Mouse (Mus musculus): ENCODE data around the gene Ccdc114. TPM values are rescaled to one million over a fixed set of nuclear protein-coding genes. Genes with fewer than 3 reads are reported as not detected.
"Not testable (repeated sequence)": the region's sequence is repeated elsewhere in the genome, so short reads cannot be mapped to it uniquely, and the experiment has no call there.

Ccdc114 gene
- total RNA-seq, 1 experiment from 2014 or later = 3.2 TPM

GRCm38 (mm10) chr7:45917004-45917704, 6.7 kb upstream of the Ccdc114 start:
- ATAC-seq (replicated peaks; ENCODE audit: low read depth, poor library complexity, severe bottlenecking) = no peak

GRCm38 (mm10) chr7:45917926-45918325, 5.9 kb upstream of the Ccdc114 start:
- no peak for ATAC-seq (replicated peaks; ENCODE audit: low read depth, poor library complexity, severe bottlenecking)

GRCm38 (mm10) chr7:45919083-45919671, 4.7 kb upstream of the Ccdc114 start:
- ATAC-seq (replicated peaks; ENCODE audit: low read depth, poor library complexity, severe bottlenecking) = no peak

- no peak for ATAC-seq (replicated peaks; ENCODE audit: low read depth, poor library complexity, severe bottlenecking)
Measured at GRCm38 (mm10) chr7:45919761-45920160, 4.1 kb upstream of the Ccdc114 start.

GRCm38 (mm10) chr7:45920583-45921241, 3.2 kb upstream of the Ccdc114 start:
- no peak for ATAC-seq (replicated peaks; ENCODE audit: low read depth, poor library complexity, severe bottlenecking)

GRCm38 (mm10) chr7:45921242-45921621, 2.6 kb upstream of the Ccdc114 start, which contains the start of gene Emp3:
Emp3 (minus strand) TSS chr7:45921404.
- peak; percentile 20 for ATAC-seq (replicated peaks; ENCODE audit: low read depth, poor library complexity, severe bottlenecking)

GRCm38 (mm10) chr7:45921950-45922600, 1.8 kb upstream of the Ccdc114 start:
- ATAC-seq (replicated peaks; ENCODE audit: low read depth, poor library complexity, severe bottlenecking) = no peak

- ATAC-seq (replicated peaks; ENCODE audit: low read depth, poor library complexity, severe bottlenecking) = peak; percentile 62
Measured at GRCm38 (mm10) chr7:45922928-45923761, 727 bp upstream of the Ccdc114 start.

- no peak for ATAC-seq (replicated peaks; ENCODE audit: low read depth, poor library complexity, severe bottlenecking)
Measured at GRCm38 (mm10) chr7:45924429-45924816, 551 bp downstream of the Ccdc114 start.

- no peak for ATAC-seq (replicated peaks; ENCODE audit: low read depth, poor library complexity, severe bottlenecking)
Measured at GRCm38 (mm10) chr7:45928626-45929295, 4.9 kb downstream of the Ccdc114 start.

- no peak for ATAC-seq (replicated peaks; ENCODE audit: low read depth, poor library complexity, severe bottlenecking)
Measured at GRCm38 (mm10) chr7:45929688-45930087, 5.8 kb downstream of the Ccdc114 start.

- ATAC-seq (replicated peaks; ENCODE audit: low read depth, poor library complexity, severe bottlenecking) = not testable (repeated sequence)
Measured at GRCm38 (mm10) chr7:45933766-45934165, 9.9 kb downstream of the Ccdc114 start.

GRCm38 (mm10) chr7:45935114-45935513, 11.2 kb downstream of the Ccdc114 start:
- ATAC-seq (replicated peaks; ENCODE audit: low read depth, poor library complexity, severe bottlenecking) = peak; percentile 93

GRCm38 (mm10) chr7:45939836-45940235, 16.0 kb downstream of the Ccdc114 start:
- no peak for ATAC-seq (replicated peaks; ENCODE audit: low read depth, poor library complexity, severe bottlenecking)

- no peak for ATAC-seq (replicated peaks; ENCODE audit: low read depth, poor library complexity, severe bottlenecking)
Measured at GRCm38 (mm10) chr7:45941986-45942385, 18.1 kb downstream of the Ccdc114 start.

GRCm38 (mm10) chr7:45943280-45943679, 19.4 kb downstream of the Ccdc114 start:
- ATAC-seq (replicated peaks; ENCODE audit: low read depth, poor library complexity, severe bottlenecking) = not testable (repeated sequence)

- no peak for ATAC-seq (replicated peaks; ENCODE audit: low read depth, poor library complexity, severe bottlenecking)
Measured at GRCm38 (mm10) chr7:45949061-45949460, 25.2 kb downstream of the Ccdc114 start.

GRCm38 (mm10) chr7:45956611-45957010, 32.7 kb downstream of the Ccdc114 start:
- ATAC-seq (replicated peaks; ENCODE audit: low read depth, poor library complexity, severe bottlenecking) = no peak

Data from common myeloid progenitor, adult 5-6 weeks (primary cell).